Mouse (Mus musculus) embryonic fibroblast, embryonic 13.5 days (primary cell): ENCODE results near the gene Svbp.

ENCODE experiments used
- CTCF ChIP-seq: IDR thresholded peaks from 2 replicates; pipeline ENCODE4 v1.5.1; 2011; ENCODE audit warnings: mild to moderate bottlenecking, control low read depth, low read length, moderate library complexity, borderline replicate concordance; ENCODE audit not compliant: insufficient read depth
- POLR2A ChIP-seq: IDR thresholded peaks from 2 replicates; pipeline ENCODE4 v1.6.1; 2011; ENCODE audit warnings: low read depth, mild to moderate bottlenecking, control low read depth, low read length, moderate library complexity

GRCm38 (mm10) chr4:119226751-119227150, 31.6 kb downstream of the Svbp start:
- TF ChIP-seq CTCF (no peak), POLR2A (no peak)
